Mouse (Mus musculus): Measurements from ENCODE around the gene Castor2. TPM values are rescaled to one million over a fixed set of nuclear protein-coding genes. Genes with fewer than 3 reads are reported as not detected.

Castor2 gene
- polyA plus RNA-seq, 2 experiments: 10.3 to 11.5 TPM

DNA sequence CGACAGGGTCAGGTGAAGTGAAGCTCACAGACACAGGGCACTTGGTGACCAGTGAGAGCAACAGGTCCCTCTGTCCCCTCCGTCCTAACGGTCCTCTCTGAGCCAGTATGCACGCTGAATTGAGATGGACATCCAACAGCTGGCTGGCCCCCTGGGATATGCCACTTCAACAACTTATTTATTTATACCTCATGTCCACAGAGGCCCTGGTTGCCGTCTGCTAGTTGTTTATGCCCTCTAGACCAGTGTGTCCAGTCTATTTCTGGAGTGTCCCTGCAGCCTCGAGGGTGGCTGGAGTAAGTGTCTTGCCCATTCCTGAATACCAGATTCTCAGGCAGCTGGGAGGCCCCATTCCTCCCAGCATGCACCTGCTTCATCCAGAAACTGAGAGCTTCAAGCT is 24.3 kb downstream of the Castor2 start:
- TF ChIP-seq POLR2A (IDR thresholded peaks at IDR 0.05; ENCODE audit: borderline replicate concordance, extremely low read depth, insufficient read depth, insufficient read length): no peak
- Histone ChIP-seq H3K27me3 (ENCODE audit: control insufficient read depth, insufficient read depth, low read length) (no peaks in the 10 kb centered on the region), H3K9ac (ENCODE audit: low read depth, low read length, severe bottlenecking) (no peak overlapping the region), H3K4me2 (replicated peaks; ENCODE audit: low read depth, low read length, severe bottlenecking) (no peak overlapping the region), H3K4me3 (replicated peaks; ENCODE audit: low read length) (no peak overlapping the region), H3K27ac (replicated peaks; ENCODE audit: low read depth, low read length) (no peak overlapping the region), H3K36me3 (ENCODE audit: control insufficient read depth, insufficient read depth, low read length) (peaks cover 7% of the 10 kb centered on the region), H3K4me1 (ENCODE audit: control insufficient read depth, insufficient read depth, low read length) (no peaks in the 10 kb centered on the region), H3K9me3 (ENCODE audit: control insufficient read depth, low read length) (no peaks in the 10 kb centered on the region)
- no peak for DNase-seq (ENCODE audit: low spot score)
- 80% methylated on average over 6 of the region's 6 CpGs for WGBS
- ATAC-seq (ENCODE audit: low FRiP score, low read depth): peak; percentile 10; the same call in 1 of the 2 replicates

DNA sequence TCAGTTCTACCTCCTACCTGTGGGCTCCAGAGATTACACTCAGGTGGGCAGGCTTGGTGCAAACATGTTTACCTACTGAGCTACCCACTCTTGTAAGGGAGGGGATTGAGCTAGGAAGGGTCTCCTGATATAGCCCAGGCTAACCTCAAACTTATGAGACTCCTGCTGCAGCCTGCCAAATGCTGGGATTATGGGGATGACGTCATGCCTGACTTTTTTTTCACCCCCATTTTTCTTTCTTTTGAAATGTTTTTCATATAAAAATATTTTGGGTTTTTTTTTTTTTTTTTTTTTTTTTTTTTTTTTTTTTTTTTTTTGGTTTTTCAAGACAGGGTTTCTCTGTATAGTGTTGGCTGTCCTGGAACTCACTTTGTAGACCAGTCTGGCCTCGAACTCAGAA is 26.7 kb downstream of the Castor2 start:
- no peaks in the 10 kb centered on the region for H3K27me3 ChIP-seq (ENCODE audit: control insufficient read depth, insufficient read depth, low read length)
- no peak overlapping the region for H3K4me2 ChIP-seq (replicated peaks; ENCODE audit: low read depth, low read length, severe bottlenecking)
- WGBS: 93% methylated on average over 2 of the region's 2 CpGs
- H3K27ac ChIP-seq (replicated peaks; ENCODE audit: low read depth, low read length): no peak overlapping the region
- DNase-seq (ENCODE audit: low spot score) (no peak), ATAC-seq (ENCODE audit: low FRiP score, low read depth) (no peak)
- peaks cover 4% of the 10 kb centered on the region; the same call in 1 of the 2 replicates for H3K4me1 ChIP-seq (ENCODE audit: control insufficient read depth, insufficient read depth, low read length)
- no peak overlapping the region for H3K4me3 ChIP-seq (replicated peaks; ENCODE audit: low read length)
- no peaks in the 10 kb centered on the region for H3K9me3 ChIP-seq (ENCODE audit: control insufficient read depth, low read length)
- H3K9ac ChIP-seq (ENCODE audit: low read depth, low read length, severe bottlenecking): no peak overlapping the region
- H3K36me3 ChIP-seq (ENCODE audit: control insufficient read depth, insufficient read depth, low read length): peaks cover 7% of the 10 kb centered on the region
- no peak for TF ChIP-seq POLR2A (IDR thresholded peaks at IDR 0.05; ENCODE audit: borderline replicate concordance, extremely low read depth, insufficient read depth, insufficient read length)

DNA sequence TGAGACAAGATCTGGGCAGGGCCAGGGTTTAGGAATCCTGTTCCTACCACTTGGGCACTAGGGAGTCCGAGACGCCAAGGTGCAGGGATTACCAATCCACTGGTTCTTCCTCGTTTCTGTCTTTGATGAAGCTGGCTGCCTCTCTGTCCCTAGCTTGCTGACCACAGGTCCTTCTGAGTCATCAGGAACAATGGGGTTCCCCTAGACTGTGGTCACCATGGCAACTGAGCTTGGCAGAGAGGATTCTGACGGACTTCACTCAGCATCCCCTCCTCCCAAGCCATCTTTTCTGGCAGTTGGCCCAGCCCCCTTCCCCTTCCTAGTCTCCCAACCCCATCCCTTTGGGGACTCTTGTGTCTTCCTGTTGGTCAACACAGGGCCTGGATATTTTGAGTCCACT is 32.1 kb downstream of the Castor2 start:
- H3K36me3 ChIP-seq (ENCODE audit: control insufficient read depth, insufficient read depth, low read length): peaks cover 25% of the 10 kb centered on the region
- H3K4me2 ChIP-seq (replicated peaks; ENCODE audit: low read depth, low read length, severe bottlenecking): no peak overlapping the region
- H3K4me1 ChIP-seq (ENCODE audit: control insufficient read depth, insufficient read depth, low read length): peaks cover 4% of the 10 kb centered on the region; the same call in 1 of the 2 replicates
- no peaks in the 10 kb centered on the region for H3K9me3 ChIP-seq (ENCODE audit: control insufficient read depth, low read length)
- no peak overlapping the region for H3K27ac ChIP-seq (replicated peaks; ENCODE audit: low read depth, low read length)
- ATAC-seq (ENCODE audit: low FRiP score, low read depth) (no peak), DNase-seq (ENCODE audit: low spot score) (peak; percentile 12)
- no peak overlapping the region for H3K9ac ChIP-seq (ENCODE audit: low read depth, low read length, severe bottlenecking)
- 48% methylated on average over 4 of the region's 4 CpGs for WGBS
- H3K27me3 ChIP-seq (ENCODE audit: control insufficient read depth, insufficient read depth, low read length): no peaks in the 10 kb centered on the region
- no peak overlapping the region for H3K4me3 ChIP-seq (replicated peaks; ENCODE audit: low read length)
- TF ChIP-seq POLR2A (IDR thresholded peaks at IDR 0.05; ENCODE audit: borderline replicate concordance, extremely low read depth, insufficient read depth, insufficient read length): no peak

GRCm38 (mm10) chr5:134136022-134136421 is 36.5 kb downstream of the Castor2 start:
- H3K9ac ChIP-seq (ENCODE audit: low read depth, low read length, severe bottlenecking): no peak overlapping the region
- H3K9me3 ChIP-seq (ENCODE audit: control insufficient read depth, low read length): no peaks in the 10 kb centered on the region
- no peak overlapping the region for H3K4me3 ChIP-seq (replicated peaks; ENCODE audit: low read length)
- H3K27ac ChIP-seq (replicated peaks; ENCODE audit: low read depth, low read length): no peak overlapping the region
- no peak for DNase-seq (ENCODE audit: low spot score)
- peaks cover 37% of the 10 kb centered on the region for H3K36me3 ChIP-seq (ENCODE audit: control insufficient read depth, insufficient read depth, low read length)
- H3K27me3 ChIP-seq (ENCODE audit: control insufficient read depth, insufficient read depth, low read length): no peaks in the 10 kb centered on the region
- ATAC-seq (ENCODE audit: low FRiP score, low read depth): no peak
- H3K4me1 ChIP-seq (ENCODE audit: control insufficient read depth, insufficient read depth, low read length): no peaks in the 10 kb centered on the region
- WGBS: 95% methylated on average over 12 of the region's 12 CpGs
- H3K4me2 ChIP-seq (replicated peaks; ENCODE audit: low read depth, low read length, severe bottlenecking): no peak overlapping the region
- TF ChIP-seq POLR2A (IDR thresholded peaks at IDR 0.05; ENCODE audit: borderline replicate concordance, extremely low read depth, insufficient read depth, insufficient read length): no peak

DNA sequence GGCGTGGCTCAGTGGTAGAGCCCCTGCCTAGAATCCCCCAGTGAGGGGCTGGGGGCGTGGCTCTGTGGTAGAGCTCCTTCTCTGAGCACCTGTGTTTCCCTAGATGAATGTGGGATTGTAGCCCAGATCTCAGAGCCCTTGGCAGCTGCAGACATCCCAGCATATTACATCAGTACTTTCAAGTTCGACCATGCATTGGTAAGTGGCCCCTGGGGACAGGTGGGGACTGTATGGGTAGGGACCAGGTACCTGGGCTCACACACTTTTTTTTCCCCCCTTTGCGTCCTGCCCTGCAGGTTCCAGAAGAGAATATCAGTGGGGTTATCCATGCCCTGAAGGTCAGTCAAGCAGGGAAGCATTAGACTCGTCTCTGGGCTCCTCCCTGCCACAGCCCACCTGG is 38.4 kb downstream of the Castor2 start:
- no peak for ATAC-seq (ENCODE audit: low FRiP score, low read depth)

DNA sequence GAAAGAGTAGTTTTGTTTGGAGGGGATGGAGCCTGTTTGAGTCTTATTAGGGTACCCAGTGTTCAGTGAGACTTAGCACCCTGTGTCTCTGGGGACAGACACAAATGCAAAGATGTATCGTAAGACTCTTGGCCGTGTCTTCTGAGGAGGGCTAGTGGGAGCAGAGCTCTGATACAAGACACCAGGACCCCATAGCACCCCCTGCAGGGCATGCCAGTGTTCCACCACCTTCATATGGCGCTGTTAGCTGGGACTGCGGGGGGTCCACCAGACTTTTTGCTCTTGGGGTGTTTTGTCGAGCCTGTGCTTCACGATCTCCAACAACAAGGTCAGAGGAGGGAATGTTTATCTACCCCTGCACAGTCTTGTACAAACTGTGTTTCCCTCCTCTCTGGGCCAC is 39.9 kb downstream of the Castor2 start:
- no peak for TF ChIP-seq POLR2A (IDR thresholded peaks at IDR 0.05; ENCODE audit: borderline replicate concordance, extremely low read depth, insufficient read depth, insufficient read length)
- no peak overlapping the region for H3K27ac ChIP-seq (replicated peaks; ENCODE audit: low read depth, low read length)
- H3K4me2 ChIP-seq (replicated peaks; ENCODE audit: low read depth, low read length, severe bottlenecking): no peak overlapping the region
- DNase-seq (ENCODE audit: low spot score): no peak
- H3K4me3 ChIP-seq (replicated peaks; ENCODE audit: low read length): no peak overlapping the region
- H3K27me3 ChIP-seq (ENCODE audit: control insufficient read depth, insufficient read depth, low read length): no peaks in the 10 kb centered on the region
- no peak for ATAC-seq (ENCODE audit: low FRiP score, low read depth)
- H3K36me3 ChIP-seq (ENCODE audit: control insufficient read depth, insufficient read depth, low read length): peaks cover 48% of the 10 kb centered on the region
- no peaks in the 10 kb centered on the region for H3K4me1 ChIP-seq (ENCODE audit: control insufficient read depth, insufficient read depth, low read length)
- no peaks in the 10 kb centered on the region for H3K9me3 ChIP-seq (ENCODE audit: control insufficient read depth, low read length)
- H3K9ac ChIP-seq (ENCODE audit: low read depth, low read length, severe bottlenecking): no peak overlapping the region
- WGBS: 87% methylated on average over 6 of the region's 6 CpGs

More for the DNA sequence above, 38.4 kb downstream of the Castor2 start:
- no peaks in the 10 kb centered on the region for H3K4me1 ChIP-seq (ENCODE audit: control insufficient read depth, insufficient read depth, low read length)
- no peak for TF ChIP-seq POLR2A (IDR thresholded peaks at IDR 0.05; ENCODE audit: borderline replicate concordance, extremely low read depth, insufficient read depth, insufficient read length)
- H3K36me3 ChIP-seq (ENCODE audit: control insufficient read depth, insufficient read depth, low read length): peaks cover 48% of the 10 kb centered on the region
- no peaks in the 10 kb centered on the region for H3K27me3 ChIP-seq (ENCODE audit: control insufficient read depth, insufficient read depth, low read length)
- 84% methylated on average over 4 of the region's 5 CpGs for WGBS
- H3K27ac ChIP-seq (replicated peaks; ENCODE audit: low read depth, low read length): no peak overlapping the region
- H3K4me3 ChIP-seq (replicated peaks; ENCODE audit: low read length): no peak overlapping the region
- H3K9me3 ChIP-seq (ENCODE audit: control insufficient read depth, low read length): no peaks in the 10 kb centered on the region
- no peak overlapping the region for H3K9ac ChIP-seq (ENCODE audit: low read depth, low read length, severe bottlenecking)
- no peak for DNase-seq (ENCODE audit: low spot score)
- H3K4me2 ChIP-seq (replicated peaks; ENCODE audit: low read depth, low read length, severe bottlenecking): no peak overlapping the region
